Comparison of ENCODE assay signal across 9 mouse cellular contexts in the genomic region with DNA sequence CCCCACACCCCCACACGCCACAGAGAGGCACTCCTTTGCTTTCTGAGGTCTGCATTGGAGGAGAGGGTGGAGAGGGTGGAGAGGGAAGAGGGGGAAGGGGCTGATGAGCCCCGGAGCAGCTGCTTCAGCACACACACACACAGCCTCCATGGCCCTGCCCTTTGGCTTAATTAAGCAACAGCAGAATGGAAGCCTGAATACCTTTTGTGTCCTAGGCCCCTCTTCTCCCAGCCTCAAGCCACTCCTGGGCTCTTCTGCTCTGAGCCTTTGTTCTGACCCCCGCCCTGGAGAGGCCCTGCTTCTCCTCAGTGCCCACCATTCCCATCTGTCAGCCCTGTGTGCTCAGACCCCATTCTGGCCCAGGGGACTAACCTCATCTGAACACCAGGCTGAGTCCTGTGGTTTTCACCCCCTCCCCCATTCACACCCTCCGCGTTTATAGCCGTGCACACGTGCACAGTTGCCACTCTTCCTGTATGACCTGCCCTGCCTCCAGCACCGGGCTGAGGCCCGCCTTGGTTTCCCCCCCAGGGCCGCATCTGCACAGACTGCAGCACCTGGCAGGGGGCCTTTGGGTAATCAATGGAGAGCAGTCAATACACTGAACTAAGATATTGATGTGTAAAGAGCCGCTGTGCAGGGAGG.
DNase-seq lines count a peak whose midpoint lies in the region; ATAC-seq lines count a peak whose summit lies in the region.
"Had no signal": no experiment of that assay in that cellular context is flagged by ENCODE, and none has a peak within 500 bp of the region (broad histone marks: within the 10 kb centered on the region; RNA-seq: fewer than 3 reads in every experiment).

No protein-coding gene starts in this region.

- ATAC-seq in hindbrain, embryonic 16.5 days: peak; percentile 63
- ATAC-seq in neural tube, embryonic 12.5 days (ENCODE audit: low FRiP score, low read depth): peak; percentile 90

- H3K27ac ChIP-seq in heart, embryonic 10.5 days: peak overlapping the region; percentile 2; the same call in 1 of the 2 replicates
- H3K27ac ChIP-seq in embryonic facial prominence, embryonic 10.5 days (replicated peaks): peak overlapping the region; percentile 78
- peak overlapping the region; percentile 15; the same call in 1 of the 2 replicates for H3K27ac ChIP-seq in hindbrain, embryonic 16.5 days (ENCODE audit: low read depth, low read length)
- peak overlapping the region; percentile 70; the same call in 1 of the 2 replicates for H3K27ac ChIP-seq in neural tube, embryonic 12.5 days

- H3K9me3 ChIP-seq in heart, embryonic 10.5 days: no peaks in the 10 kb centered on the region
- no peaks in the 10 kb centered on the region for H3K9me3 ChIP-seq in embryonic facial prominence, embryonic 10.5 days
- H3K9me3 ChIP-seq in hindbrain, embryonic 16.5 days (ENCODE audit: control insufficient read depth, low read length): no peaks in the 10 kb centered on the region
- H3K9me3 ChIP-seq in neural tube, embryonic 12.5 days: no peaks in the 10 kb centered on the region

- H3K4me2 ChIP-seq in hindbrain, embryonic 16.5 days (ENCODE audit: low read length): no peak overlapping the region
- peak overlapping the region; percentile 39 for H3K4me2 ChIP-seq in neural tube, embryonic 12.5 days (replicated peaks)

- no peaks in the 10 kb centered on the region for H3K36me3 ChIP-seq in heart, embryonic 10.5 days
- H3K36me3 ChIP-seq in embryonic facial prominence, embryonic 10.5 days (replicated peaks): peaks cover 6% of the 10 kb centered on the region
- no peaks in the 10 kb centered on the region for H3K36me3 ChIP-seq in hindbrain, embryonic 16.5 days (ENCODE audit: control insufficient read depth, insufficient read depth, low read length)
- H3K36me3 ChIP-seq in neural tube, embryonic 12.5 days: no peaks in the 10 kb centered on the region

- H3K9ac ChIP-seq in hindbrain, embryonic 16.5 days (ENCODE audit: low read depth, low read length): 0 out of 2 replicates have a peak overlapping the region, but pooled peaks have one; percentile 47
- H3K9ac ChIP-seq in neural tube, embryonic 12.5 days: no peak overlapping the region

- no peak for DNase-seq in heart, embryonic 10.5 days (ENCODE audit: low spot score)
- no peak for DNase-seq in heart, adult 11 months
- peak; percentile 64 for DNase-seq in embryonic facial prominence, embryonic 10.5 days (ENCODE audit: low spot score)
- no peak for DNase-seq in right cerebral cortex, postnatal 4 days
- DNase-seq in layer of hippocampus, postnatal 10 days (ENCODE audit: low spot score in 2 of 2): no peak
- no peak for DNase-seq in right cerebral cortex, postnatal 10 days (ENCODE audit: low spot score in 2 of 2)
- DNase-seq: kidney, postnatal 4 days had no signal

- H3K27me3 ChIP-seq in heart, embryonic 10.5 days (ENCODE audit: insufficient read depth, poor library complexity, severe bottlenecking): peaks cover 32% of the 10 kb centered on the region
- H3K27me3 ChIP-seq in embryonic facial prominence, embryonic 10.5 days (replicated peaks; ENCODE audit: low read depth, poor library complexity, severe bottlenecking): peaks cover 17% of the 10 kb centered on the region; the same call in 1 of the 2 replicates
- no peaks in the 10 kb centered on the region for H3K27me3 ChIP-seq in hindbrain, embryonic 16.5 days (replicated peaks; ENCODE audit: control insufficient read depth, insufficient read depth, low read length)
- H3K27me3 ChIP-seq in neural tube, embryonic 12.5 days (replicated peaks): no peaks in the 10 kb centered on the region

- no peak overlapping the region for H3K4me3 ChIP-seq in heart, embryonic 10.5 days
- 0 out of 2 replicates have a peak overlapping the region, but pooled peaks have one; percentile 36 for H3K4me3 ChIP-seq in embryonic facial prominence, embryonic 10.5 days
- no peak overlapping the region for H3K4me3 ChIP-seq in hindbrain, embryonic 16.5 days (ENCODE audit: low read length)
- no peak overlapping the region for H3K4me3 ChIP-seq in neural tube, embryonic 12.5 days

- peaks cover 26% of the 10 kb centered on the region for H3K4me1 ChIP-seq in heart, embryonic 10.5 days
- H3K4me1 ChIP-seq in embryonic facial prominence, embryonic 10.5 days: peaks cover 87% of the 10 kb centered on the region
- H3K4me1 ChIP-seq in hindbrain, embryonic 16.5 days (ENCODE audit: control insufficient read depth, insufficient read depth, low read depth, low read length): peaks cover 35% of the 10 kb centered on the region
- H3K4me1 ChIP-seq in neural tube, embryonic 12.5 days: peaks cover 57% of the 10 kb centered on the region

- 41% methylated on average over 11 of the region's 11 CpGs for WGBS in heart, embryonic 10.5 days
- 19% methylated on average over 11 of the region's 11 CpGs for WGBS in embryonic facial prominence, embryonic 10.5 days
- 8% methylated on average over 11 of the region's 11 CpGs for WGBS in hindbrain, embryonic 16.5 days
- 5% methylated on average over 11 of the region's 11 CpGs for WGBS in neural tube, embryonic 12.5 days

Comparison
In these comparisons a context has a peak if more than half of its experiments do, and no peak if none do; other contexts are left out.
1. H3K27ac ChIP-seq: peak in every context shown above with its lines; median percentile 78 in embryonic facial prominence, embryonic 10.5 days; 70 in neural tube, embryonic 12.5 days; 15 in hindbrain, embryonic 16.5 days; 2 in heart, embryonic 10.5 days.